Mouse (Mus musculus): ENCODE measurements around the gene Olfr20. TPM values are rescaled to one million over a fixed set of nuclear protein-coding genes. Genes with fewer than 3 reads are reported as not detected.
"Not testable (repeated sequence)": the region's sequence is repeated elsewhere in the genome, so short reads cannot be mapped to it uniquely, and the experiment has no call there.

Gene Olfr20
- total RNA-seq (2021): not detected
- long read RNA-seq, experiment 1: 0 reads
- long read RNA-seq, experiment 2: 0 reads

DNA sequence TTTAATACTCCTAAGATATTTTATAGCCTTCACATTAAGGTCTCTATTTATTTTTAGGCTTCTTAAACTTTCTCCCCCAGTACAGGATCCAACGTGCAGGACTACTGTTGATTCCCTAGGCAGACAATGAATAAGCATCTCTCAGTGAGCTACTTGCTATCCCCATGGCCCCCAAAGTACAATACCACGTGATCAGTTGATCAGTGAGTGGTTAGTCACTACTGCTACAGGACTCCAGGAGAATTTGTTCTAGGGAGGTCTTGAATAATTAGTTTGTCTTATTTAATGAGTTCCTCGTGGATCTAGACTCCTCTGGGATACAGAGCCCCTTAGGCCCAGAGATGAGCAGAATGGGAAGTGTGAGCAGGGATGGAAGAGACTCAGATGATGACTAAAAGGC is at the start of gene Olfr20:
Gene Olfr20 (plus strand): TSS at position 301 of the 400 bp plus-strand sequence.
- DNase-seq (ENCODE audit: low spot score in 2 of 2): no peak

GRCm38 (mm10) chr11:73303123-73303522 is 47.5 kb upstream of the Olfr20 start:
- DNase-seq (ENCODE audit: low spot score in 2 of 2): no peak

- DNase-seq (ENCODE audit: low spot score in 2 of 2): no peak
Observed at GRCm38 (mm10) chr11:73315961-73316360, 34.6 kb upstream of the Olfr20 start.

- DNase-seq (ENCODE audit: low spot score in 2 of 2): not testable (repeated sequence)
Observed at GRCm38 (mm10) chr11:73318581-73318980, 32.0 kb upstream of the Olfr20 start.

GRCm38 (mm10) chr11:73321064-73321463 is 29.5 kb upstream of the Olfr20 start:
- not testable (repeated sequence) for DNase-seq (ENCODE audit: low spot score in 2 of 2)

GRCm38 (mm10) chr11:73323906-73324830 is 26.4 kb upstream of the Olfr20 start:
- DNase-seq (ENCODE audit: low spot score in 2 of 2): no peak

DNA sequence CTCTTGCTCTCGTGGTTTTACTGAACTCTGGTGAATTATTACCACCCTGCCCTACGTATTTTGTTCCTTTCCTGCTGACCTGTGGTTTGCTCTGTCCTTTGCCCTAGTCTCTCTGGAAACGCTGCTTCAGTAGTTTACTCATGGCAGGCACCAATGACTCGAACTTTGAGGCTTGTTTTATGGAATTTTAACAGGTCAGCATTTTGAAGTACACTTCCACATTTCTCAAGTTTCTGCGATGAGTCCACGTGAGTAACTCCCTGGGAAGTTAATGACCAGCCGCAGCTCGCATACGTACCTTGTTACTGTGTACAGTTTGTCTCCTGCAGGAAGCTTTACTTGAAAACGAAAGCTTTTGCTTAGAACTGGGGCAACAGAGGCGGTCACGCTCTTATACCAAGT is 24.1 kb upstream of the Olfr20 start:
- no peak for DNase-seq (ENCODE audit: low spot score in 2 of 2)

GRCm38 (mm10) chr11:73327361-73327760 is 23.2 kb upstream of the Olfr20 start:
- DNase-seq (ENCODE audit: low spot score in 2 of 2): no peak

DNA sequence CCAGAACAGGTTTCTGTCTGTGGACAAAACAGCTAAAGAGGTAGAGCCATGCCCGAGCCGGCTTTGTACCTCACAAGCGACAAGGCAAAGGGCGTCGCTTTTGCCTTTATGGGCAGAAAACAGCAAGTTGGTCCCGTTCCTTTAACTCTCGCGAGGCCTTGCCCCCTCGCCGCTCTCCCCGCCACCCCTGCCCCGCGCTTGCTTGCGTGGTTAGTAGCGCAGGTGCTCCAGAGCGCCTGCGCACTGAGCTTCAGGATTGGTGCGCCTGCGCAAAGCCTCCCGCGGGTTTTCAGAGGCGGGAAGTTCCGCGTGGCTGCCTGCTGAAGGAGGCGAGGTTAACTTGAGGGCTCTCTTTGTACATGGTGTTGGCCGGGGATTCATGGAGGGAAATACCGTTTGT is 21.1 kb upstream of the Olfr20 start, which contains the start of the genes Aspa, Gm49340 and Spata22:
Gene Aspa (minus strand): TSS at position 155 of the 400 bp plus-strand sequence.
Gene Gm49340 (plus strand): TSS at position 300 of the 400 bp plus-strand sequence.
Gene Spata22 (plus strand): TSS at position 300 of the 400 bp plus-strand sequence.
- no peak for DNase-seq (ENCODE audit: low spot score in 2 of 2)

DNA sequence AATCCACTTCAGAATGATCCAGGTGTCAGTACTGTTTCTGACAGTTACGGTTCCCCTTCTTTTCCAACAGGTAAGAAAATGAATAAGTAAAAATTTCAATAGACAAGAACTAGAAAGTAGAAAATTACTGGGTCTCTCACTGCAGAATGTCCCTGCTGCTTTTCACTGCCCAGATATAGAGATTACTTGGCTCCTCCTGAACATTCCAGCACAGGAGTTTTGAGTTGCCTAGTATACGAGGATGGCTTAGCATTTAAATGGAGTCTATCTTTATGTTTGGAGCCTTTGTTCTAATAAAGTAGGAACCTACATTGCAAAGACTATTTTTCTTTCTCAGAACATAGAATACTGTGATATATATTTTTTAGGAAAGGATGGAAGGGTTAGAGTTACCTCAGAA is 17.2 kb upstream of the Olfr20 start:
- no peak for DNase-seq (ENCODE audit: low spot score in 2 of 2)

GRCm38 (mm10) chr11:73336919-73337318 is 13.7 kb upstream of the Olfr20 start:
- no peak for DNase-seq (ENCODE audit: low spot score in 2 of 2)

- no peak for DNase-seq (ENCODE audit: low spot score in 2 of 2)
Observed at GRCm38 (mm10) chr11:73370946-73371345, 20.4 kb downstream of the Olfr20 start, which contains the start of gene Olfr376. Gene Olfr376 (plus strand): TSS chr11:73371246.

DNA sequence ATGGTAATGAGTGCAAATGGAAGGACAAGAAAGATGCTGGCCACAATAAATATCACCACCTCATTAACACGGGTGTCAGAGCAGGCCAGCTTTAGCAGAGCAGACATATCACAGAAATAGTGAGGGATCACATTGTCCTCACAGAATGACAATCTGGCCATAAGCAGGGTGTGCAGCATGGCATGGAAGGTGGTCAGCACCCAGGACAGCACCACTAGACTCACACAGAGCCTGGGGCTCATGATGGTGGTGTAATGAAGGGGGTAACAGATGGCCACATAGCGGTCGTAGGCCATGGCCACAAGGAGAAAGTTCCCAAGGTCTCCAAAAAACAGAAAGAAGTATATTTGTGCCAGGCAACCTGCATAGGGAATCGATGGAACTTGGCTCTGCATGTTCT is 44.8 kb downstream of the Olfr20 start:
- DNase-seq (ENCODE audit: low spot score in 2 of 2): no peak

DNA sequence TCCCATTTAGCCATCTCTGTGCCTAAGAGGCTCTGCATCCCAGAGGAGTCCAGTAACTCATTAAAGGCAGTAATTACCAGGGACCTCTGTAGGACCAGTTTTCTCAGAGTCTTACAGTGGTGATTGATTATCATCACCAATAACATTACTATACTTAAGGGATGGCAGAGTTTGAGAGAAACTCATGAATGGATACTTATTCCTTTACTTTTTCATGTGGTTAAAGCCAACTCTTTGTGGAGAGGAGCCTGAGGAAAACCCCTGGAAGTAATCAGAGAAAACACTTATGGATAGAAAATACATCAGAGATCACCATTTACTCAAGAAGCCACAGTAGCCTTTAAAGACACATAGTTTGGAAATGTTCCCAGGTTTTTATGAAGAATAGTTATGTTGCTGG is 48.9 kb downstream of the Olfr20 start, which contains the start of gene Olfr1:
Gene Olfr1 (minus strand): TSS at position 101 of the 400 bp plus-strand sequence.
- DNase-seq (ENCODE audit: low spot score in 2 of 2): no peak

Other genes with a start within 250 kb of the Olfr20 start
- 1 to 10 TPM; 2.9 to 3.0 TPM for gene Haspin, start 212.5 kb upstream of the Olfr20 start, total RNA-seq (2021)
- gene P2rx5, start 190.4 kb upstream of the Olfr20 start, total RNA-seq (2021): 1 to 10 TPM; 6.2 to 7.1 TPM
- 10 to 100 TPM; 60.1 to 67.3 TPM for gene Emc6, start 173.7 kb upstream of the Olfr20 start, total RNA-seq (2021)
- gene Tax1bp3, start 173.7 kb upstream of the Olfr20 start, total RNA-seq (2021): 10 to 100 TPM; 52.8 to 57.5 TPM
- gene Ctns, start 151.7 kb upstream of the Olfr20 start, total RNA-seq (2021): 10 to 100 TPM; 13.8 to 14.0 TPM
- 1 to 10 TPM; 1.7 to 2.1 TPM for gene Shpk, start 151.3 kb upstream of the Olfr20 start, total RNA-seq (2021)
- under 1 TPM; 0.31 to 0.52 TPM for gene Trpv1, start 116.5 kb upstream of the Olfr20 start, total RNA-seq (2021)
- under 1 TPM in 1 of 2 experiments, not detected in 1; 0.05 TPM for gene Trpv3, start 83.4 kb upstream of the Olfr20 start, total RNA-seq (2021)
- gene Aspa, start 21.2 kb upstream of the Olfr20 start, total RNA-seq (2021): 1 to 10 TPM; 2.1 to 2.4 TPM
- gene Gm49340, start 21.0 kb upstream of the Olfr20 start, total RNA-seq (2021): not detected
- not detected for gene Spata22, start 21.0 kb upstream of the Olfr20 start, total RNA-seq (2021)
- gene Olfr376, start 20.5 kb downstream of the Olfr20 start, total RNA-seq (2021): not detected
- gene Olfr1, start 48.8 kb downstream of the Olfr20 start, total RNA-seq (2021): not detected
- not detected for gene Olfr378, start 77.7 kb downstream of the Olfr20 start, total RNA-seq (2021)
- not detected for gene Olfr380, start 106.7 kb downstream of the Olfr20 start, total RNA-seq (2021)
- gene Olfr381, start 140.8 kb downstream of the Olfr20 start, total RNA-seq (2021): not detected
- gene Olfr382, start 166.4 kb downstream of the Olfr20 start, total RNA-seq (2021): not detected
- gene Olfr385, start 242.2 kb downstream of the Olfr20 start, total RNA-seq (2021): not detected
- not detected for gene Olfr384, start 247.8 kb downstream of the Olfr20 start, total RNA-seq (2021)

Data from gastrocnemius, postnatal 4 days (tissue).